Mouse (Mus musculus) small intestine, adult 2 months (tissue): ENCODE data around the gene Tango2. TPM values are rescaled to one million over a fixed set of nuclear protein-coding genes. Genes with fewer than 3 reads are reported as not detected.

Experiments
- H3K27ac ChIP-seq: fragments of 200-500 bp; 2 replicates; pipeline ENCODE4 v1.5.1; 2012; ENCODE audit warnings: low read depth, low read length, control low read depth, inconsistent platforms; ENCODE audit not compliant: insufficient read depth
- H3K27me3 ChIP-seq: fragments of 200-500 bp; 2 replicates; pipeline ENCODE4 v1.6.1; 2012; ENCODE audit warnings: mild to moderate bottlenecking, moderate library complexity, low read length, inconsistent platforms; ENCODE audit not compliant: control insufficient read depth, insufficient read depth
- H3K36me3 ChIP-seq: fragments of 200-500 bp; 2 replicates; pipeline ENCODE4 v1.6.1; 2012; ENCODE audit warnings: mild to moderate bottlenecking, low read length, control low read depth, inconsistent platforms; ENCODE audit not compliant: control insufficient read depth, insufficient read depth
- H3K4me1 ChIP-seq: fragments of 200-500 bp; 2 replicates; pipeline ENCODE4 v1.6.1; 2012; ENCODE audit warnings: low read length, inconsistent platforms, mixed read lengths; ENCODE audit not compliant: control insufficient read depth, insufficient read depth, insufficient read length
- H3K4me3 ChIP-seq: fragments of 200-500 bp; 2 replicates; pipeline ENCODE4 v1.5.1; 2012; ENCODE audit warnings: low read depth, mild to moderate bottlenecking, control low read depth, inconsistent platforms, low read length, moderate library complexity
- CTCF ChIP-seq: fragments of 200-500 bp; IDR thresholded peaks from 2 replicates; pipeline ENCODE4 v1.5.1; 2012; ENCODE audit warnings: low read depth, mild to moderate bottlenecking, control low read depth, inconsistent platforms, low read length, moderate library complexity, mixed read lengths; ENCODE audit not compliant: insufficient replicate concordance, insufficient read length; ENCODE audit errors: extremely low read depth
- POLR2A ChIP-seq: fragments of 200-500 bp; IDR thresholded peaks from 2 replicates; pipeline ENCODE4 v1.6.1; 2012; ENCODE audit warnings: low read depth, mild to moderate bottlenecking, control low read depth, inconsistent platforms, low read length, moderate library complexity
- WGBS: fragments of 180-500 bp; shearing (Covaris S2); methylation state at CpG from one replicate; pipeline ENCODE4 v1.1.7; 2018; 5-methylcytosine and 5-hydroxymethylcytosine counted together
- polyA plus RNA-seq: library from polyadenylated mRNA; depleted of rRNA; stranded (reverse); fragments of >200 nt; gene quantifications from 2 replicates; pipeline ENCODE4 v1.2.3, GENCODE M21; 2012

Tango2 gene
- polyA plus RNA-seq, 1 experiment, result 78.0 TPM

DNA sequence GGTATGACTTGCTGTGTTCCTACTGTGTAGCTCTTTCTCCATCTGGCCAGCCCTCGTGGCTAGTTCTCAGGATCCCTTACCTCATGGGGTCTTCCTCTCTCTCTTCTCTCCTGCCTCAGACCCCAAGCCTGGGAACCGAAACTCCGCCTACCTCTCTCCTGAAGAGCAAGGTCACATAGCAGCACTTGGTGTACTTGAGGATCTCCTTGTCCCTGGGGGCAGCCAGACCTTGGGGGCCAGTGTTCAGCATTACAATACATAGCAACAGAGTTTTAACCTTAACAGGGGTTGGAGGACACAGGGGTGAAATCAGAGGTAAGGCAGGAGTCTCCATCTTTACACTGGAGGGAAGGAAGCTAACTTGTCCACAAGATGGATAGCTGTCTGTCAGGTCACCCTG is 39.1 kb upstream of the Tango2 start:
- Histone ChIP-seq H3K4me1 (peaks cover 10% of the 10 kb centered on the region; the same call in 1 of the 2 replicates), H3K4me3 (no peak overlapping the region), H3K27me3 (no peaks in the 10 kb centered on the region), H3K27ac (peak overlapping the region; percentile 21; the same call in 1 of the 2 replicates), H3K36me3 (no peaks in the 10 kb centered on the region)
- 76% methylated on average over 3 of the region's 3 CpGs for WGBS
- TF ChIP-seq CTCF (no peak), POLR2A (no peak)

DNA sequence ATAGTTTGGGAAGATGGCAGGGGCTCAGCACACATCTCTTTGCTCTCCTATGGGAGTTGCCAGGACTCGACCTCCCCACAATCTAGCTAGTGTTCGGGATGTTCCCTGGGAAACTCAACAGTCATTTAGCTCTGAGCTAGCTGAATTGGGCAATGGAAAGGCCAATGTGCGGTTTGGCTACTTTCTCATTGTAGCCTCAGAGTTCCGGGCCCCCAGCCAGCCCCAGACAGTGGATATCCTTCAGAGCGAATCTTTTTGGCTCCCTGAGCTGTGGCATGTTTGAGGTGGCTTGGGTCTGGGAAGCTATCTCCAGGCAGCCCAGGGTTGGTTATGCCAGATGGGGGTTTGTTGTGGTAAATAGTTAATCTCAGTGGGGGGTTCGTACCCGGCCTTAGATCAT is 38.5 kb upstream of the Tango2 start:
- 75% methylated on average over 7 of the region's 7 CpGs for WGBS
- peak overlapping the region; percentile 21 for H3K27ac ChIP-seq
- H3K4me1 ChIP-seq, result peaks cover 10% of the 10 kb centered on the region; the same call in 1 of the 2 replicates
- H3K4me3 ChIP-seq, result no peak overlapping the region
- no peaks in the 10 kb centered on the region for H3K27me3 ChIP-seq
- TF ChIP-seq POLR2A, result no peak
- no peak for TF ChIP-seq CTCF
- H3K36me3 ChIP-seq, result no peaks in the 10 kb centered on the region

GRCm38 (mm10) chr16:18385411-18385810 is 37.5 kb upstream of the Tango2 start:
- WGBS, result 83% methylated on average over 5 of the region's 5 CpGs
- H3K27ac ChIP-seq, result no peak overlapping the region
- TF ChIP-seq POLR2A (no peak), CTCF (no peak)
- H3K36me3 ChIP-seq, result no peaks in the 10 kb centered on the region
- no peaks in the 10 kb centered on the region for H3K27me3 ChIP-seq
- peaks cover 7% of the 10 kb centered on the region; the same call in 1 of the 2 replicates for H3K4me1 ChIP-seq
- H3K4me3 ChIP-seq, result no peak overlapping the region

DNA sequence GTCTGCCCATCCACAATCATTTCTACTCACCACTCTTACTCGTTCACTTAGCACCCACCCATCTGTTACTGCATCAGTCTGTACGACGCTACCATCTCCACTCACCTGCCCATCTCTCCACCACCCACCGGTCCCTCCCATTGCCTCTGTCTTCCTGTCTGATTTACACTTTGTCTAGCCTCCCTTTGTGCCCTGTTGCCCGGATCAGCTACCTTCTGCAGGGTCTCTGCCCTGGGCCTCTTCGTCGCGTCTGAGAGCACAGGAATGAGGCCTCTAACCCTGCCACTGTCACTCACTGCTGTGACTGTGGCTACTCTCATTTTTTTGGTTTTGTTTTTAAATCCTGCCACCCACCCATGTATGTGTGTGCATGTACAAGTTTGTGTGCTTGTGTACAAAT is 36.8 kb upstream of the Tango2 start:
- no peak overlapping the region for H3K4me3 ChIP-seq
- 92% methylated on average over 8 of the region's 8 CpGs for WGBS
- H3K27ac ChIP-seq, result no peak overlapping the region
- peaks cover 7% of the 10 kb centered on the region; the same call in 1 of the 2 replicates for H3K4me1 ChIP-seq
- H3K36me3 ChIP-seq, result no peaks in the 10 kb centered on the region
- H3K27me3 ChIP-seq, result no peaks in the 10 kb centered on the region
- TF ChIP-seq POLR2A (no peak), CTCF (no peak)

- 68% methylated on average over 7 of the region's 7 CpGs for WGBS
- no peak for TF ChIP-seq POLR2A
- no peak for TF ChIP-seq CTCF
- Histone ChIP-seq H3K27me3 (no peaks in the 10 kb centered on the region), H3K4me1 (peaks cover 7% of the 10 kb centered on the region; the same call in 1 of the 2 replicates), H3K4me3 (no peak overlapping the region), H3K27ac (peak overlapping the region; percentile 15; the same call in 1 of the 2 replicates), H3K36me3 (no peaks in the 10 kb centered on the region)
Observed at GRCm38 (mm10) chr16:18384211-18384610, 36.3 kb upstream of the Tango2 start.

DNA sequence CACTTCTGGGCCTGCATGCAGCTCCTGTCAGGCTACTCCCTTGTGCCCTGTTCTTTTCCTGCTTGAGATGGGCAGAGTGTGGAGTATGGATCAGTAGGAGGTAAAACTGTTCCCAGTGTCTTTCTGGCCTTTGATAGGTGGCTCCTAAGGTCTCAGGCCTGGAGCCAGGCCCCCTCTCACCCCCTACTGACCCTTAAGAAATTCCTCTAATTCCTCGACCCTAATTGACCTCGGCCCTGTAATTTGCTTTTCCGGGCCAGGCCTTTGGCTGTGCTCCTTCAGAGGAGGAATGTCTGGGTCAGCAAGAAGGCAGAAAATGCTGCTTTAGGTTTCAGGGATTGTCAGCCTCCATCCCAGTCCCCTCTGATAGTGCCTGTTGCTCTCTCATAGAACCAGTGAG is 35.9 kb upstream of the Tango2 start:
- WGBS, result 75% methylated on average over 3 of the region's 3 CpGs
- no peaks in the 10 kb centered on the region for H3K36me3 ChIP-seq
- H3K27ac ChIP-seq, result peak overlapping the region; percentile 63
- H3K27me3 ChIP-seq, result no peaks in the 10 kb centered on the region
- TF ChIP-seq POLR2A (no peak), CTCF (no peak)
- H3K4me3 ChIP-seq, result no peak overlapping the region
- H3K4me1 ChIP-seq, result peaks cover 7% of the 10 kb centered on the region; the same call in 1 of the 2 replicates

DNA sequence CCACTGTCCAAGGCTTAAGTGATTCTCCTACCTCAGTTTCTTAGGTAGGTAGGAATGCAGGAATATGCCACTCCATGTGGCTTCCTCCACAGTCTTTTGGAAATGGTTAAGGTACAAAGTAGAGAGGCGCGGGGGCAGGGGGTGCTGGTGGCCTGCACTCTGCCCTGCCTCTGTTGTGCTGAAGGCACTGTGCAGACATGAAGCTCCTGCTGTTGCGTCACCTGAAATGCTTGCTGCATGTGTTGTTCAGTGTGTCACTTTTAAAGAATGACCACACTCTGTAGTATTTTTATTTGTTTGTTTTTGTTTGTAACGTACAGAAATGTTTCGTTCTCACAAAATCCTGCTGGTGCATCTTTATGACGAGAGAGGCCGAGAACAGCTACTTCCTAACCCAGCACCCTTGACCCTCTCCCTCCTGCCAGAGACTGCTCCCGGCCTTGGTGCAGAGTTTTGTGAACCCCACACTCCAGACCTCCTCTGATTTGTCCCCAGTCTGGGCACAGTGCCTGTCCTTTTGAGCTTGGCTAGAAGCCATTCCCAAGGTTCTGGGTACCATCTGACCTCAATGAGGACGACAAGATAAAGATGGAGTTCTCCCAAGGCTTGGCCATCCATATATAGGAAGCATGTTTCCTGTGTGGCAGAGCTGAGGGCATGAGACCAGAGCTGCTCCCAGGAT is 35.3 kb upstream of the Tango2 start:
- Histone ChIP-seq H3K36me3 (no peaks in the 10 kb centered on the region), H3K27ac (peak overlapping the region; percentile 63; the same call in 1 of the 2 replicates), H3K4me1 (peaks cover 3% of the 10 kb centered on the region; the same call in 1 of the 2 replicates), H3K4me3 (no peak overlapping the region), H3K27me3 (no peaks in the 10 kb centered on the region)
- WGBS, result 77% methylated on average over 9 of the region's 9 CpGs
- TF ChIP-seq POLR2A (no peak), CTCF (no peak)
